Mouse (Mus musculus): ENCODE data around the gene Rabggta. TPM values are rescaled to one million over a fixed set of nuclear protein-coding genes. Genes with fewer than 3 reads are reported as not detected.
A peak's percentile ranks its signal among the peaks of the same experiment; 100 is the strongest.

The Rabggta gene
- total RNA-seq, 2 experiments from 2014 or later: 11.4 to 13.7 TPM

DNA sequence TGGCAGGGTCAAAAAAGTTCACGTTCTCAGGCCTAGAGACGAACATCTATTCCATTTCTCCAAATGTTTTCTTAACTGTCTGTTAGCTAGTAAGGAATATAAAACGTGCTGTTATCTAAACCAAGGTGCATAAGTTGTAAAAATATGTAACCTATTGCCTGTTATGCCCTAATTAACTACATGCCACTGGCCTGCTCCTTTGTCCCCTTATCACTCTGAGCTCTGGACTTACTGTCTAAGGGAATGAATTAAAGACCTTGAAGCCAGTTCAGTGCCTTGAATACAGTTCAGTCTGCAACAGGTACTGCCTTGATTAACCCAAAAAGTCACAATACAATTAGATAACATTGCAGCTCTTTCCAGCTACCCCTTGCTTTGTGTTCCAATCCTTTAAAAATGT is 13.3 kb upstream of the Rabggta start:
- intact Hi-C loops (cut with DNase I): no loop called here
- DNase-seq: no peak

DNA sequence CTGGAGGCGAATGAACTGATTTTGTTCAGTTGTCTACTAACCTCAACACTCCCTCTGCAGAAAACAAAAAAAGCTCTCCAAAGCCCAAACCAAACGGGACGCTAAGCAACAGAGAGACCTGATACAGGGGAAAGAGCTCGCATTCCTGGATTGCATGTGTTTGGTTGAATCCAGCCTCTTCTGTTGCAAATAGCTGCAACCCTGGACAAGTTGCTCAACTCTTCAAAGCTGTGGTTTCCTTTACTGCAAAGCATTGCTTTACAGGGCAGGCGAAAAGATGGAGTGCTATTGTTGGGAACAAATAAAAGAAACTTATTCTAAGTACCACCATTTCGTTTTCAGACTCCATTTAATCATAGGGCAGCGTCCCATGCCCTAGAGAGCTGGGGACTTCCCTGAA is 12.8 kb upstream of the Rabggta start:
- intact Hi-C loops (cut with DNase I): no loop called here
- no peak for DNase-seq

DNA sequence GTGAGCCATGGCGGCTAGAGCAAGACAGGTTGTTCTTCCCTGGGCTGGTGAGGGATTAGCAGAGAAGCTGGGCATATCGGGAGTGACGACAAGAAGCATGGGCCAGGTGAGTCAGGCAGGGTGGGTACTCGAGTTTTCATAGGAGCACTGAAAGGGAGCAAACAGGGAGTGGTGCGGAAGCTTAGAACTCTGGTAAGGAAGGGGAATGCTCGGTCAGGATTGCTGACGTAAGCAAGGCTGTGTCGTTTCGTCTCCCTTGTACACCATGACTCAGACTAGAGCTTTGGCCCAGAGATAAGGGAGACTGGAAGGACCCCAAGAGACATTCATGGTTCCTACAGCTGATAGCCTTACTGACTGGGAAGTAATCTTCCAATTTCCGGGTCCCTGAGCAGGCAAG is 11.8 kb upstream of the Rabggta start:
- DNase-seq: no peak
- intact Hi-C loops (cut with DNase I): no loop called here

DNA sequence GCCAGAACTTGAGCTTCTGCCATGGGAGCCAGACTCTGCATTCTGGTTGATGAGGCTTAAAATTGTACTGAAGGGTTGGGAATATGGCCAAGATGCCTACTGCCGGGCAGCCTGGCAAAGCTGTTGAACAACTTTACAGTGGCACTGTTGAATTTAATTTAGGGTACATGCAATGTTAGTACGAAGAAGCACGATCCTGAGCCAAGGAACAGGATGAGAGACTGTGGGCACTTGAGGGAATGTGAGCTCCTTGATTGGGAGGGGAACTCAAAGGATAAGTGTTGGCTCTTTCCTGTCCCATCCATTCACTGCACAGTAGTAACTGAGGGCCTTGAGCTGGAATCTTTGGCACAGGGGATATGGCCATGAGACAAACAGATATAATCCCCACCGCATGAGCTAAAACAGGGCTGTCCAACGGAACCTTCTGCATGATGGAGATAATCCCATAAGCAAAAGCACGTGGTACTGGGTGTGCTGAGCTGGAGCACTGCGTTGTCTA is 8.5 kb upstream of the Rabggta start:
- intact Hi-C loops (cut with DNase I): no loop called here
- DNase-seq: no peak

DNA sequence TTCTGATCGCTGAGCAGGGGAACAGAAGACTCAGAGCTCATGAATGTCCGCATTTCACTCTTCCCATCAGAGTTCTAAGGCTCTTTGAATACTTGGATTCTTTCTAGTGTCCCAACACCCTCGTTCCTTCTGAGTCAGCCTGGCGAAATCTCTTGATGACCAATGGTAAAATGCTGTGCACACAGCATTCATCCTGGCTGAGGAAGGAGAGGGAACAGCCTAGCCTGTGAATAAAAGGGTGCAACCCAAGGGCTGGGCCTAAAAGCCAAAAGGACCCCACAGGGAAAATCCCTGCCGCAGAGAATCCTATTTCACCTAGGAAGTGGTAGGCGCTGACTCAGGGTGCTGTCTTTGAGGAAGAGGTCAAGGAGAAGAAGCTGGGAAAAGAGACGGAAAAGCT is 8.1 kb upstream of the Rabggta start:
- DNase-seq: no peak
- intact Hi-C loops (cut with DNase I): no loop called here

DNA sequence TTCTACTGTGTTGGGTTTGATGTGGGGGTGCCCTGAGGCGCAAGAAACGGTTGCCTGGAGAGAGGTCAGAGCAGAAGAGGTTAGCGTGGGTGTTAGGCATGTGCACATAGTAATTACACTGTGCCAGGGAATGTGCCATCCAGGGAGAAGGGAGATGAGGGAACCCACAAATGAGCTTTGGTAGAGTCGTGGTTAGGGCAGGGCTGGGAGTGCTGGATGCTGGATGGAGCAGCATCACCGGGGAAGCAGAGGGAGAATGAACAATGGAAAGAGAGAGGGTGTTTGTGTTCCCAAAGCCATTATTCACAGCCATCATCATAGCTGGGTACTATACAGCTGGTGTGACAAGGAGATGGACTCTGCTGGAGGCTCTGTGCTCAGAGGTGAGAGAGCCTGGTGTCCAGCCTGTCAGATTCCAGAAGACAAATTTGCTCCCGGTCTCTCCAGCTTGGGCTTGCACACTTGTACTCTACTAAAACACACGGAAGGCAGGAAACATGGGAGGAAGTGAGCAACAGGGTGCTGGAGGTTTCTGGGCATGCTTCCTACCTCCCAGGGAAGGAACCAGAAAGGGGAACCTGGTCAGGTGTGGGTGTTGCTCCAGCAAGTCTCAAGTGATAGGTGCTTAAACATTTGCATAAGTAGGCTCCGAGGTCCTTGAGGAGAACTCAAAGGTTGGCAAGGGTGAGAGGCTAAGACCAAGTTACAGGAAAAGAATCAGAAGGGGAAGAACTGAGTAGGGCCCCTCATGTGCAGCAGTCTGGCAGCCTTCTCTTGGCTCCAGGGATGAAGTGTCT is 6.0 kb upstream of the Rabggta start:
- DNase-seq: no peak
- intact Hi-C loops (cut with DNase I): no loop called here

DNA sequence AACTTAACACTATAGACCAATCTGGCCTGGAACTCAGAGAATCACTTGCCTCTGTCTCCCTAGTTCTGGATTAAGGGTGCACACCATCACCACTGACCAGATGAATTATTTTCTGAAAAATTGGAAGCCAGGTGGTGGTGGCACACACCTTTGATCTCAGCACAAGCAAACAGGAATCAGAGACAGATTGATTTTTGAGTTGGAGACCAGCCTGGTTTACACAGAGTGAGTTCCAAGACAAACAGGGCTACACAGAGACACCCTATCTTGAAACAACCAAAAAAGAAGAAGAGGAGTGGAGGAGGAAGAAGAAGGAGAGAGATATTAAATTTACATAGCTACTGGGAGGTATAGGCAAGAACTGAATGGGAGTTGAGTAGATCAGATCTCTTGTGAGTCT is 4.2 kb upstream of the Rabggta start:
- DNase-seq: no peak
- intact Hi-C loops (cut with DNase I): no loop called here

DNA sequence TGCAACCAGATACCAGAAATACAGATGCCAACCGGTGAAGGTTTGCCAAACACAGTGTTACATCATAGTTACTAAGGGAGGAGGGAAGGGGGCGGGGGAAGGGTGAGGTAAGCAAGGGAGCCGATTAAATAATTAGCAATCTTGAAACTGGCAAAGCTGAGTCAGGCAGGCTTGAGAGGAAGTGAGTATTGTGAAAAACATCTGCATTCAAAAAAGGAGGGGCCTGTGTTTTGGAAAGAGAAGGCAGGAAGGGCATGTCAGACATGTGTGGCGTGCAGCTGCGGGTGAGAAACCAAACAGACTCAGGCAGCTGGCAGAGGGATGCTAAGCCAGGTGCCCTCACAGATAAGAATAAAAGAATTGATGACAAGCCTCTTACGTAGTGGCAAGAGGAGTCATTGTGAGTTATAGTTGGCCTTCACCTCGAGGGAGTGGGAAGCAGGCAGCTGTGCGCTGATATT is 2.4 kb upstream of the Rabggta start:
- peak; percentile 15 to 27 for DNase-seq
- intact Hi-C loops (cut with DNase I): no loop called here

DNA sequence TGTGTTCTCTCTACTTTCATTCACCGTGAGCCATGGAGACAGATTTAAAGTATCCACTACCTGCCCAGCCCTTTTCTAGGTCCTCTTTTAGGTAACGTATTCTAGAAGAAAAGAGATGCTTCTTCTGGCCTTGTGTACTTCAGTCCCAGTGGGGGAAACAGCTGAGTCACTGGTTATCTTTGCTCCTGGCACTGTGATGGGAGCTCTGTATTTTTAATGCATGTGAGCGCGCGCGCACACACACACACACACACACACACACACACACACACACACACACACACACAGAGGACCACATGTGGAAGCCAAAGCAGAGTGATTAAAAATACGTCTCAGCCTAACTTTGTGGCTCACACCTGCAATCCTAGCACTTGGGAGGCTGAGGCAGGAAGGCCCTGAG is 1.4 kb upstream of the Rabggta start:
- no peak for DNase-seq
- intact Hi-C loops (cut with DNase I): no loop called here

DNA sequence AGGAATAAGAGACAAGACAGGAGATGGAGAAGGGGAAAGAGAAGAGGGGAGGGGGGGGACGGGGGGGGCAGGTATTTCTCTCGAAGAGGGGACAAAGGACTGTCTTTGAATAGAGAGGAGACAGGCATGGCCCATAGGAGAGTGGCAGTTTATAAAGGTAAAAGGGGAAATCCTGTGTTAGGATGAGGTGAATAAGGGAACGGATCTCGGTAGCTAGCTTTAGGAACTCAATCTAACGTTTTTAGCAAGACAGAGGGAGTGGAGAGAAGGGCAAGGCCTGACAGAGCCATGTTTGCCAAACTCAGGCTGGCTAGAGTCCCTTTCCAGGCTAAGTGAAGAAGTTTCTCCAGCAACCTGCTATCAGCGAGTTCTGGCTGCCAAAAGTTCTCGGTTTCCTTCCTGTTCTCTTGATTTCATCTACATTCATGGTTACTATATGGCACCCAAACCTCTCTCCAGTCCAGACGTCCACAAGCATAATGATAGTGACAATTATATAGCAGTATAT is 429 bp upstream of the Rabggta start:
- no peak for DNase-seq
- intact Hi-C loops (cut with DNase I): no loop called here

DNA sequence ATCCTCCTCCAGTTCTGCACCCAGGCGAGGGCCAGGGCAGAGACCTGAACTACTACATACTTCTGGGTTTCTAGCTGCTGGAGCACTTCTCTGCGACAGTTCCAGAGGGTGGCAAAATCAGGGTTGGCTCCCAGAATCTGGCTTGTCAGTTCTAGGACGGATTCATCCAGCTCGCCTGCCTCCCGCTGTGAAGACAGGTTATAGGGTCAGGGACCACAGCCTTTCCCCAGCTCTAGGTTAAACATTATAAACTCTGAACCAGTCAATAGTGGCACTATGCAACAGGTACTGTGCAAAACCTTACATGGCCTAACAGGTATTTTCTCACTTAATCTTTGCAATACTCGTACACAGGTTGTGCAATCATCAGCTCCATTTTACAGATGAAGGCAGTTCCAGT is 987 bp downstream of the Rabggta start:
- intact Hi-C loops (cut with DNase I): loop anchor here (2.0 kb wide), 1 partner anchor 38 kb away; no protein-coding TSS in a partner anchor

DNA sequence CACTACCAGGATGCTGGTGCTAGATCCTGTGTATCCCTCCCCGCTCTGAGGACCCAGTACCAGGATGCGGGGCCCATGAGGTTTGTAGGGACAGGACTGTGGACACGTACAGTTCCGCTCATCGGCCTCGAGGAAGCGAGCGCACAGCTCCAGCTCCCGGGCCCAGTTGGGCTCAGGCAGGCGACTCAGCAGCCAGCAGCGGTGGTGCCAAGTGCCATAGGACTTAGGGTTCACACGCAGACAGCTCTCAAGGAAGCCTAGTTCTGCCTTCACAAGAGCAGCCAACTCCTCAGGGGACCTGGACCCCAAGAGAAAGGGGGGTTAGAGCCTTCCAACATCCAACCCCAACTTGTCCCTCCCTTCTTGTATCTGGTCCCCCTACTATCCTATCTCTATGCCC is 1.4 kb downstream of the Rabggta start:
- intact Hi-C loops (cut with DNase I): loop anchor here (2.0 kb wide), 1 partner anchor 38 kb away; no protein-coding TSS in a partner anchor
- DNase-seq: no peak

More for the DNA sequence above, 987 bp downstream of the Rabggta start:
- no peak for DNase-seq

DNA sequence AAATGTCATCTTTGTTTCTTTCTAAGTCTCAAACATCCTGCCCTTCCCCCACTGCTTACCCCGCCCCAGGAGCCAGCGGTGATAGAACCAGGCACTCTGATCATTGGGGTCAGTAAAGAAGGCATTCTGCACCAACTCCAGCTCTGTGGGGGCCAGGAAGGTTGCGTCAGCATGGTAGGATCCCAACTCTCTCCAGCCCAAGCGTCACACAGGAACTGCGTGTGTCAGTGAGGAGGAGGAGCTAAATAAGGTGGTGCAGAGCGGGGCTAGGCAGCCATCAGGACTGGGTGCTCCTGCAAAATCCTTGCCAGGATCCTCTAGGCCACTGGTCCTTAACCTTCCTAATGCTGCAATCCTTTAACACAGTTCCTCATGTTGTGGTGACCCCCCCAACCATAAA is 2.3 kb downstream of the Rabggta start:
- DNase-seq: no peak
- intact Hi-C loops (cut with DNase I): loop anchor here (2.0 kb wide), 1 partner anchor 37 kb away; no protein-coding TSS in a partner anchor

DNA sequence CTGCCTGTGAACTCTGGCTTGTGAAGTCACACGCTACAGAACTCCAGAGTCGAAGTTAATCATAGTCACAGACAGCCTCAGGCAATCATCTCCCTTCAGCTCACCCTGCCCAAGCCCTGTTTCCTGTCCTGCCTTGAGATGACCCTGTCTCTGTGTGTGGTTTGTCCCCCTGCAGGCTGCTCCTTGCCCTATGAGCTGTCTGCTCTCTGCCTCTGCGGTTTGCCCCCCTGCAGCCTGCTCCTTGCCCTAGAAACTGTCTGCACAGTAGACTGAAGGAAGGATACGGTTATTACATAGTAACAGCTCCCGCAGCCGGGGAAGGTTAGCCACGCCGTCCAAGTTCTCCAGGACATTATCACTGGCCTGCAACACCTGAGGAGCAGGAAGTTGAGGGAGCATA is 5.2 kb downstream of the Rabggta start:
- intact Hi-C loops (cut with DNase I): no loop called here
- no peak for DNase-seq

DNA sequence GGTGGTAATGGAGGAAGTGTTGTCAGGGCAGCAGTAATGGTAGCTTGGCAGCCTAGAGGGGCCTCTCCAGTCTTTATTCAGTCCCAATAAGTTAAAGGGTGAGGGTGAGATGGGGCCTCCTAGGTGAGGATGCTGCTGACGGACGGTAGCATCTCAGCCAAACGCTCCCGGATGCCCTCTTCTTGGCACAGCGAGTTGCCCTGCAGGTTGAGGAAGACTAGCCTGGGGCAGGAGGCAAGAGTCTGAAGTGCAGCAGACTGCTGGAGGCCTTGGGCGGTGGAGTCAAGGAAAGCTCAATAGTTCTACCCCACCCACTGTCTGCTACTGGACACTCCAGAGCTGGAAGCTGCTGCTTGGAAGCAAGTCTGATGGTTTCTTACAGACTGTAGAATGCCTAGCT is 5.8 kb downstream of the Rabggta start:
- intact Hi-C loops (cut with DNase I): no loop called here
- DNase-seq: no peak

DNA sequence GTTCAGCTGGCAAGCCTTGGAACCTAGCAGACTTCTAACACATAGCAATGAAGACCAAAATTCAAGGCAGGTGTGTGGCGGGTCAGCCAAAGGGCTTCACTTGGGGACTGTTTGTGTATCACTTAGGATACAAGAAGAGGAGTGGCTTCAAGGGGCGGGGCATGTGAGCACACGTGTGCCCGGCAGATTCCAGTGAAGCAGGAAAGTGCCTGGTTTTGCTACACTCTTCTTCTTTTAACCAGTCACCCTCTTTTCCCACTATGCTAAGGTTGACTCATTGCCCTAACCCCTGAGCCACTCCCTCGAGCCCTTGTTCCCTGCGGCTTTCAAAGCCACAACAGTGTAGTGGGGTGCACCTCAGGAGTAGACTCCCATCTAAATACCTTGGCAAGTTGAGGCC is 7.2 kb downstream of the Rabggta start:
- no peak for DNase-seq
- intact Hi-C loops (cut with DNase I): no loop called here

DNA sequence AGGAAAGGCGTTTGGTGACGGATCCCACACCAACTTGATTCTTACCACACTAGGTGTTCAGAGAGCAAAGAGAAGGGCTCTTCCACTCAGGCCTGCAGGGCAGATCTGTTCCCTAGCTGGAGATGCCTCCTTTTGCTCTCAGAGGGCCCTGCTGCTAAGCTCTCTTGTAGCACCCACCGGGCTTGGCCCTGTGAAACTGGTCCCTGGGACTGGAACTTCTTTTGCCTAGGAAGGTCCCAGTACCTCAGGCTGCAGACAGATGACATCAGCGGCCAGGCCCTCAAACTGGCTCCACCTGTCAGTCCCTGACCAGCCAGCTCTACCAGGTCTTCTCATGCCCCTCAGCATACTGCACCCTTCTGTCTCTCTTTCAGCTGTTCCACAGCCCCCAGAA is 8.3 kb downstream of the Rabggta start, which contains the start of gene Tgm1:
Tgm1 (minus strand) TSS at position 198 of the 394 bp plus-strand sequence.
- intact Hi-C loops (cut with DNase I): no loop called here
- no peak for DNase-seq

DNA sequence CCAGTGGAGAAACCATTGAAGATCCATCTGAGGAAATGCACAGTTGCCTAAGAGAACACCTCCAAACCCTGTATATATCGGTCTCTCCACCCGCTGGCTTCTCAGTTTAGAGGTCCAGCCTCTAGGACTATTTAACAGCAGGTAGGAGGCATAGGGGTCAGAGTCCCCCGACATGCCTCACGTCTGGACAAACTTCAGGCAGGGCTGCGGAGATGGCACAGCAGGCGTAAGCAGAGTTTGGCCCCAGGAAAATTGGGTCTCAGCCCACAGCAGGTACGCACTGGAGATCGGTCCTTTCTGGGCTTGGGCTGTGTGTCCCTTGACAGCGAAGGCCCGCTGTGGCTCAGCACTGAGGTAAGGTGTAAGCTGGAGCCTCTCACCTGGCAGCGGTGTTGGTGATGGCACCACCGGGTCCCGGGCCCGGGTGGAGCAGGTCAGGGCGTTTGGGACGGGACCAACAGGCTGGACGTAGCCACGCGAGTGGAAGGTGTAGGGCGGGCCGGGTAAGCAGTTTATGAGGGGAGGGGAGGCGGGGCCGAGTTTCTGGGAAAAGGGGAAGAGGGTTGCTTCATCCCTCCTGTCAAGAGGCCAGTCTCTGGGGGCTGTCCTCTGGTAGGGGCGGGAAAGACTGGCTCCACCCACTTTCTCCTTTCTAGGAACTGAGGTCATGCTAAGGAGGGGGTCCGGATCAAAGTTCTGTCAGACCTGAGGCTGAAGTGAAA is 8.9 kb downstream of the Rabggta start:
- peak; percentile 37 to 38 for DNase-seq
- intact Hi-C loops (cut with DNase I): no loop called here

DNA sequence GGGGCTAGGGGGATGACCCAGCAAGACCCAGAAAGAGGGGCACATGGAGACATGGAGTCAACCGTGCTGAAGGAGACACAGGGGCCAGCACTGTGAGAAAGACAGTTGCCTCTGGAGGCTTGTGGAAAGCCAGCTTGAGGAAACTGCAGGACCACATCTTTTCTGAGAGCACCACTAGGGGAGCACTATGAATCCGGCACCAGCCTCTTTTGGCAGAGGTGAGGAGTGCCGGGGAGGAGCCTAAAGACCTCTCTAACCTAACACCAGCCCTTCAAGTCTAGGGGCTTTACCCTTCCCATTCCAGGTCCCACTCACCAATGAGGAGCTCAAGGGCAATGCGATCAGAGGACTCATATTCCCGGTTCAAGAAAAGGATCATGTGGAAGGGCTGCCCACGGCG is 10.3 kb downstream of the Rabggta start:
- DNase-seq: no peak
- intact Hi-C loops (cut with DNase I): no loop called here

DNA sequence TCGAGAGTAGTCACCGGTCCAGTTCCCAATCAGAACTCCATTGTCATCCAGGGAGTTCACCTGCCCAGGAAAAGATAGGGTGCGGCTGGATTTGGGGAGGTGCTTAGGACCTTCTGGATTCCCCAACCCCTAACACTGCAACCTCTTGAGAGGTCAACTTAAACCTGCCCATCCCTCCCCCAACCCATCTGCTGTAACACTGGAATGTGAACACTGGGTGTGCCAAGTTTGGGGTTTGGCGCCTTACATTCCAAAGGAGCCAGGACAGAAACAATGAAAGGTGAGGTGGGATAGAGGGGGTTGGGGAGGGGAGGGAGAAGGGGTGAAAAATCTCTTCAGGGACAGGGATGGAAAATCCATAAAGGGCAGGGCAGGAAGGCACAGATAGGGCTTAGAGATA is 12.6 kb downstream of the Rabggta start:
- no peak for DNase-seq
- intact Hi-C loops (cut with DNase I): no loop called here

DNA sequence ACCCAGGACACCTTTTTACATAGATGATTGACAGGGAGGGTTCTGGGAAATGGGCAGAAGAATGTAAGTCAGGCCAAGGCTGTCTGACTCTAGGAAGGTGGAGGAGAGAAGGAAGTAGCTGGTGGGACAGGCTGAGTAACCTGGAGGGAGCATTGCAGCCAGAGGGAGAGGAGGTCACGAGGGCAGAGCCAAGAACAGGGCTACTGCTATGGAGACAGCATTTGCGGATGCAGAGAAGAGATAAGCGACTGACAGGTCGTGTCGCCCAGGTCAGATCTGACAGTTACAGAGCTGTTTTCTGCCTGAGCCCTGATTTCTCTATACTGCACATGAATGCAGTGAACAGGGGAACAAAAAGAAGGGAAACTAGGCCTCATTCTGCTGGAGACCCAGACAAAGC is 14.7 kb downstream of the Rabggta start:
- intact Hi-C loops (cut with DNase I): no loop called here
- DNase-seq: no peak
